Mouse (Mus musculus) cerebellum, adult 18-20 months (tissue): ENCODE data around the gene Cd86.

Experiments used
- DNase-seq, 2 experiments: peaks; one replicate each; pipeline ENCODE4 v3.0.0; 2021

Gene Cd86

GRCm38 (mm10) chr16:36655199-36655598 is 10.7 kb downstream of the Cd86 start:
- DNase-seq = no peak

GRCm38 (mm10) chr16:36651174-36651766 is 14.6 kb downstream of the Cd86 start:
- DNase-seq = no peak

- DNase-seq = no peak
Observed at GRCm38 (mm10) chr16:36650511-36650910, 15.4 kb downstream of the Cd86 start.

- no peak for DNase-seq
Observed at GRCm38 (mm10) chr16:36649304-36649703, 16.6 kb downstream of the Cd86 start.

GRCm38 (mm10) chr16:36645124-36645523 is 20.8 kb downstream of the Cd86 start:
- DNase-seq = no peak

- DNase-seq = no peak
Observed at GRCm38 (mm10) chr16:36642696-36643046, 23.2 kb downstream of the Cd86 start.

GRCm38 (mm10) chr16:36641830-36642695 is 23.8 kb downstream of the Cd86 start:
- no peak for DNase-seq

GRCm38 (mm10) chr16:36640993-36641392 is 24.9 kb downstream of the Cd86 start:
- DNase-seq = no peak

- DNase-seq = no peak
Observed at GRCm38 (mm10) chr16:36639812-36640504, 25.9 kb downstream of the Cd86 start.

GRCm38 (mm10) chr16:36636800-36637199 is 29.1 kb downstream of the Cd86 start:
- DNase-seq = no peak

GRCm38 (mm10) chr16:36634971-36635710 is 30.7 kb downstream of the Cd86 start:
- DNase-seq = no peak

GRCm38 (mm10) chr16:36634421-36634820 is 31.5 kb downstream of the Cd86 start:
- DNase-seq = no peak

- no peak for DNase-seq
Observed at GRCm38 (mm10) chr16:36632229-36632628, 33.7 kb downstream of the Cd86 start.

GRCm38 (mm10) chr16:36631607-36632006 is 34.3 kb downstream of the Cd86 start:
- no peak for DNase-seq

- no peak for DNase-seq
Observed at GRCm38 (mm10) chr16:36627740-36628139, 38.1 kb downstream of the Cd86 start.

GRCm38 (mm10) chr16:36626567-36627197 is 39.2 kb downstream of the Cd86 start:
- DNase-seq = no peak

GRCm38 (mm10) chr16:36625909-36626308 is 40.0 kb downstream of the Cd86 start:
- DNase-seq = no peak

- no peak for DNase-seq
Observed at GRCm38 (mm10) chr16:36622320-36622719, 43.6 kb downstream of the Cd86 start.

GRCm38 (mm10) chr16:36621108-36621507 is 44.8 kb downstream of the Cd86 start:
- DNase-seq = no peak

- no peak for DNase-seq
Observed at GRCm38 (mm10) chr16:36613701-36614100, 52.2 kb downstream of the Cd86 start.

GRCm38 (mm10) chr16:36602632-36603031 is 63.2 kb downstream of the Cd86 start:
- no peak for DNase-seq

- DNase-seq = no peak
Observed at GRCm38 (mm10) chr16:36598265-36598664, 67.6 kb downstream of the Cd86 start.
